Mouse (Mus musculus) midbrain, embryonic 11.5 days (tissue): ENCODE data around the gene Sytl3. TPM values are rescaled to one million over a fixed set of nuclear protein-coding genes. Genes with fewer than 3 reads are reported as not detected.

ENCODE experiments used
- ATAC-seq: fragments of 200-750 bp; cut with Nextera tagmentation; 2 replicates; pipeline ENCODE4 v1.8.0; 2017; ENCODE audit warnings: moderate TSS enrichment, moderate library complexity; ENCODE audit not compliant: low FRiP score
- DNase-seq: peaks from one replicate; pipeline ENCODE4 v3.0.0; 2015; ENCODE audit warnings: low spot score; ENCODE audit errors: missing footprints
- H3K27ac ChIP-seq: fragments of 300-500 bp; sonication (generic); 2 replicates; pipeline ENCODE4 v1.5.1; 2014; ENCODE audit warnings: low read depth, low read length
- H3K27me3 ChIP-seq: fragments of 300-500 bp; sonication (generic); 2 replicates; pipeline ENCODE4 v1.6.1; 2014; ENCODE audit warnings: mild to moderate bottlenecking, low read length, moderate library complexity, mixed read lengths; ENCODE audit not compliant: control insufficient read depth, insufficient read depth
- H3K36me3 ChIP-seq: fragments of 300-500 bp; sonication (generic); 2 replicates; pipeline ENCODE4 v1.6.1; 2014; ENCODE audit warnings: mild to moderate bottlenecking, low read length, moderate library complexity, mixed read lengths; ENCODE audit not compliant: control insufficient read depth, insufficient read depth
- H3K4me1 ChIP-seq: fragments of 300-500 bp; sonication (generic); 2 replicates; pipeline ENCODE4 v1.6.1; 2014; ENCODE audit warnings: low read length; ENCODE audit not compliant: control insufficient read depth, insufficient read depth
- H3K4me2 ChIP-seq: fragments of 300-500 bp; sonication (generic); 2 replicates; pipeline ENCODE4 v1.6.1; 2014; ENCODE audit warnings: mild to moderate bottlenecking, moderate library complexity
- H3K4me3 ChIP-seq: fragments of 300-500 bp; sonication (generic); 2 replicates; pipeline ENCODE4 v1.5.1; 2014; ENCODE audit warnings: low read depth, low read length
- H3K9ac ChIP-seq: fragments of 300-500 bp; sonication (generic); 2 replicates; pipeline ENCODE4 v1.6.1; 2014; ENCODE audit warnings: low read length
- H3K9me3 ChIP-seq: fragments of 300-500 bp; sonication (generic); 2 replicates; pipeline ENCODE4 v1.6.1; 2016; ENCODE audit warnings: low read length; ENCODE audit not compliant: control insufficient read depth
- WGBS: fragments of 180-500 bp; shearing (Covaris S2); extraction: QIAGEN DNeasy Blood & Tissue Kit; methylation state at CpG from one replicate; pipeline ENCODE4 v1.1.7; 2014; 5-methylcytosine and 5-hydroxymethylcytosine counted together
- polyA plus RNA-seq: library from polyadenylated mRNA; unstranded; fragments of >200 nt; fragmentation: Nextera tagmentation; extraction: Ambion mirVana; gene quantifications from 2 replicates; pipeline ENCODE4 v1.2.1, GENCODE M21; 2014

The Sytl3 gene
- polyA plus RNA-seq, 1 experiment from 2014 or later: not detected

- Histone ChIP-seq H3K9ac (no peak overlapping the region), H3K4me2 (no peak overlapping the region), H3K27me3 (no peaks in the 10 kb centered on the region; the same call in 1 of the 2 replicates), H3K4me3 (no peak overlapping the region), H3K4me1 (peaks cover 31% of the 10 kb centered on the region), H3K9me3 (no peaks in the 10 kb centered on the region), H3K36me3 (peaks cover 4% of the 10 kb centered on the region; the same call in 1 of the 2 replicates), H3K27ac (no peak overlapping the region)
- 75% methylated on average over 32 of the region's 33 CpGs for WGBS
- ATAC-seq: no peak
- peak; percentile 83 for DNase-seq
Measured at GRCm38 (mm10) chr17:6742083-6743038, 83.5 kb downstream of the Sytl3 start.

DNA sequence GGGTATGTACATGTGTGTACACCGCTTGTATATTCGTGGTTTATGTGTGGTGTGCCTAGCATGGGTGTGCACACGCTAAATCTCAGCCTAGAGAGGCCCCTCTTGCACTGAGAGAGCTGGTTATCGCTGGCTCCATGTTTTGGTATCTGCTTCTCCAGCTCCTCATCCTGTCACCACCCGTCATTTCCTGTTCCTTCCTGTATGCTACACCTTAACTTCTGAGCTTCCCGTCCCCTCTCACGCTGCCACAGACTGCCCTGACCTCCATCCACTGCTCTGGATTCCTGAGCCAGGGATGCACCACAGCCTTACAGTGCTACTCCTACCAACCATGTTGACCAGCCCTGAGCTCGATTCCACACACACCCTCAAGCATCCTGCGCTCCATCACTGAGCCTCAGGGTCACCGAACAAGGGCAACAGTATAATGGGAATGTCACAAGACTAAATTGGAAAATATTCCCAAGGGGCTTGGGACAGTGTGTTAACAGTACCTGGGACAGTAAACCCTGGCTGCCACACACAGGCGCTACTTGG, 84.2 kb downstream of the Sytl3 start:
- H3K4me3 ChIP-seq: no peak overlapping the region
- no peaks in the 10 kb centered on the region for H3K9me3 ChIP-seq
- no peaks in the 10 kb centered on the region; the same call in 1 of the 2 replicates for H3K27me3 ChIP-seq
- H3K27ac ChIP-seq: no peak overlapping the region
- H3K9ac ChIP-seq: no peak overlapping the region
- WGBS: 89% methylated on average over 11 of the region's 11 CpGs
- H3K4me2 ChIP-seq: no peak overlapping the region
- DNase-seq (no peak), ATAC-seq (no peak)
- peaks cover 38% of the 10 kb centered on the region for H3K4me1 ChIP-seq
- peaks cover 4% of the 10 kb centered on the region; the same call in 1 of the 2 replicates for H3K36me3 ChIP-seq

DNA sequence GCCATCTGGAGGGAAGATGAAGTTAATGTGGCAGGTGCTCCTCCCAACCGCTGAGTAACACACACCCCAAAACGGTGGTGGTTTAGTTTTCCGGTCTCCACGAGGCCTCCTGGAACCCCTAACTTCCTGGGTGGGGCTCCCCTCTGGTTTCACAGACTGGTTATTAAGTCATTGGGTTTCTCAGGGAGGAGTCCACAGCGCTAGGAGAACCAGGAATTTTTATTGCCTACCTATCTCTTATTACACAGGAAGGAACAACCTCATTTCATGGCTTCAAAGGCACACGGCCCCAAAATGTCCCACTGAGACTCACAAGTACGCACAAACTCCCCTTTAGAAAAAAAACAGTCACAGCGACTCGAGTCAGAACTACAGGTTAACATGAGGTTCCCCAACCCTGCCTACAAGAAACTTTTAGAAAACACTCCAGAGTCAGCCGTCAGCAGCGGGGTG, 84.9 kb downstream of the Sytl3 start:
- Histone ChIP-seq H3K9me3 (no peaks in the 10 kb centered on the region), H3K4me1 (peaks cover 39% of the 10 kb centered on the region), H3K9ac (no peak overlapping the region), H3K27me3 (no peaks in the 10 kb centered on the region; the same call in 1 of the 2 replicates), H3K36me3 (peaks cover 4% of the 10 kb centered on the region; the same call in 1 of the 2 replicates), H3K4me3 (no peak overlapping the region), H3K4me2 (no peak overlapping the region), H3K27ac (no peak overlapping the region)
- 91% methylated on average over 11 of the region's 11 CpGs for WGBS
- DNase-seq (no peak), ATAC-seq (no peak)

DNA sequence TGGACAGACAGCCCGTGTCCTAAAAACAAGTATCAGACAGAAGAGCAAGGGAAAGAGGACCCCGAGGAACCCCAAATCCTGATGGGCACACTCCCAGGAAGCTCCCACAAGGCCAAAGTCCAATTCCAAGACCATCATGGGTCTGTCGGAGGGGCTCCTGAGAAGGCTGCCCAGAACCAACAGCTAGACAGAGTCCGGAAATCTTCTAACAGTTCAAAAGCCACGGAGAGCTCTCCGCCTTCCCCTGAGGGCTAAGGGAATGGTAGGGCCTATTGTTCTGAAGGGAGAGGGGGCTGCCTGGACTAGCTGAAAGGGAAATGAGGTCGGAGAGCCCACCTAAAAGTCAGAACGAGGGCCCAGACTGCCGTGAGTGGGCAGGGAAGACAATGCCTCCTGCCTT, 85.5 kb downstream of the Sytl3 start:
- no peak for DNase-seq
- no peak overlapping the region for H3K4me3 ChIP-seq
- no peak for ATAC-seq
- H3K27me3 ChIP-seq: no peaks in the 10 kb centered on the region; the same call in 1 of the 2 replicates
- H3K36me3 ChIP-seq: peaks cover 2% of the 10 kb centered on the region; the same call in 1 of the 2 replicates
- 48% methylated on average over 9 of the region's 9 CpGs for WGBS
- no peak overlapping the region for H3K4me2 ChIP-seq
- H3K9ac ChIP-seq: no peak overlapping the region
- peaks cover 39% of the 10 kb centered on the region for H3K4me1 ChIP-seq
- H3K9me3 ChIP-seq: no peaks in the 10 kb centered on the region
- H3K27ac ChIP-seq: no peak overlapping the region

GRCm38 (mm10) chr17:6744871-6745270, 86.0 kb downstream of the Sytl3 start:
- Histone ChIP-seq H3K9me3 (no peaks in the 10 kb centered on the region), H3K4me3 (no peak overlapping the region), H3K27ac (no peak overlapping the region), H3K4me1 (peaks cover 39% of the 10 kb centered on the region), H3K36me3 (no peaks in the 10 kb centered on the region), H3K9ac (no peak overlapping the region), H3K4me2 (no peak overlapping the region), H3K27me3 (no peaks in the 10 kb centered on the region; the same call in 1 of the 2 replicates)
- 90% methylated on average over 14 of the region's 14 CpGs for WGBS
- DNase-seq: no peak
- ATAC-seq: no peak

- ATAC-seq: no peak
- no peak overlapping the region for H3K4me2 ChIP-seq
- no peaks in the 10 kb centered on the region for H3K36me3 ChIP-seq
- DNase-seq: no peak
- no peak overlapping the region for H3K9ac ChIP-seq
- H3K9me3 ChIP-seq: no peaks in the 10 kb centered on the region
- no peak overlapping the region for H3K4me3 ChIP-seq
- 73% methylated on average over 5 of the region's 5 CpGs for WGBS
- H3K4me1 ChIP-seq: peaks cover 36% of the 10 kb centered on the region
- no peak overlapping the region; the same call in 1 of the 2 replicates for H3K27ac ChIP-seq
- no peaks in the 10 kb centered on the region; the same call in 1 of the 2 replicates for H3K27me3 ChIP-seq
Measured at GRCm38 (mm10) chr17:6745503-6745902, 86.6 kb downstream of the Sytl3 start.

GRCm38 (mm10) chr17:6745975-6746374, 87.1 kb downstream of the Sytl3 start:
- no peak overlapping the region for H3K4me2 ChIP-seq
- H3K36me3 ChIP-seq: no peaks in the 10 kb centered on the region
- H3K9ac ChIP-seq: no peak overlapping the region
- ATAC-seq (peak; percentile 81), DNase-seq (peak; percentile 87)
- H3K4me3 ChIP-seq: no peak overlapping the region
- 22% methylated on average over 9 of the region's 9 CpGs for WGBS
- H3K27ac ChIP-seq: no peak overlapping the region; the same call in 1 of the 2 replicates
- H3K27me3 ChIP-seq: no peaks in the 10 kb centered on the region; the same call in 1 of the 2 replicates
- no peaks in the 10 kb centered on the region for H3K9me3 ChIP-seq
- H3K4me1 ChIP-seq: peaks cover 36% of the 10 kb centered on the region

GRCm38 (mm10) chr17:6746452-6747231, 87.7 kb downstream of the Sytl3 start:
- ATAC-seq: peak; percentile 20; the same call in 1 of the 2 replicates
- no peak overlapping the region for H3K9ac ChIP-seq
- H3K9me3 ChIP-seq: no peaks in the 10 kb centered on the region
- H3K27ac ChIP-seq: no peak overlapping the region; the same call in 1 of the 2 replicates
- H3K36me3 ChIP-seq: no peaks in the 10 kb centered on the region
- no peak for DNase-seq
- peaks cover 36% of the 10 kb centered on the region for H3K4me1 ChIP-seq
- H3K4me3 ChIP-seq: no peak overlapping the region
- no peak overlapping the region for H3K4me2 ChIP-seq
- WGBS: 67% methylated on average over 9 of the region's 9 CpGs
- H3K27me3 ChIP-seq: no peaks in the 10 kb centered on the region; the same call in 1 of the 2 replicates
